Mouse (Mus musculus) embryonic fibroblast, embryonic 13.5 days (primary cell): ENCODE results near the gene Zar1l. TPM values are rescaled to one million over a fixed set of nuclear protein-coding genes. Genes with fewer than 3 reads are reported as not detected.

ENCODE experiments used
- H3K27ac ChIP-seq: 2 replicates; pipeline ENCODE4 v1.5.1; 2012; ENCODE audit warnings: low read length, control low read depth, inconsistent platforms; ENCODE audit not compliant: insufficient read depth
- H3K4me1 ChIP-seq: 2 replicates; pipeline ENCODE4 v1.6.1; 2011; ENCODE audit warnings: low read length; ENCODE audit not compliant: control insufficient read depth, insufficient read depth
- H3K4me3 ChIP-seq: 2 replicates; pipeline ENCODE4 v1.5.1; 2011; ENCODE audit warnings: mild to moderate bottlenecking, control low read depth, low read length; ENCODE audit not compliant: insufficient read depth
- CTCF ChIP-seq: IDR thresholded peaks from 2 replicates; pipeline ENCODE4 v1.5.1; 2011; ENCODE audit warnings: mild to moderate bottlenecking, control low read depth, low read length, moderate library complexity, borderline replicate concordance; ENCODE audit not compliant: insufficient read depth
- POLR2A ChIP-seq: IDR thresholded peaks from 2 replicates; pipeline ENCODE4 v1.6.1; 2011; ENCODE audit warnings: low read depth, mild to moderate bottlenecking, control low read depth, low read length, moderate library complexity
- polyA plus RNA-seq: library from polyadenylated mRNA; stranded (reverse); fragments of >200 nt; gene quantifications from 2 replicates; pipeline ENCODE4 v1.2.4, GENCODE M21; 2011; ENCODE audit warnings: low read depth; ENCODE audit not compliant: missing spikeins, insufficient read length

Zar1l gene
- polyA plus RNA-seq, 1 experiment: not detected

GRCm38 (mm10) chr5:150490821-150491220, 27.1 kb downstream of the Zar1l start:
- TF ChIP-seq CTCF (no peak), POLR2A (no peak)
- Histone ChIP-seq H3K27ac (no peak overlapping the region), H3K4me1 (no peaks in the 10 kb centered on the region)

GRCm38 (mm10) chr5:150490285-150490684, 27.7 kb downstream of the Zar1l start:
- TF ChIP-seq CTCF (no peak), POLR2A (no peak)
- Histone ChIP-seq H3K4me3 (no peak overlapping the region), H3K27ac (no peak overlapping the region), H3K4me1 (no peaks in the 10 kb centered on the region)

More at GRCm38 (mm10) chr5:150490821-150491220, 27.1 kb downstream of the Zar1l start:
- H3K4me3 ChIP-seq: no peak overlapping the region

- no peak overlapping the region for H3K4me3 ChIP-seq
- TF ChIP-seq POLR2A (no peak), CTCF (no peak)
- H3K27ac ChIP-seq: no peak overlapping the region
- no peaks in the 10 kb centered on the region for H3K4me1 ChIP-seq
Measured at GRCm38 (mm10) chr5:150485198-150485597, 32.8 kb downstream of the Zar1l start.

- no peak for TF ChIP-seq CTCF
- TF ChIP-seq POLR2A: no peak
- H3K4me3 ChIP-seq: no peak overlapping the region
- no peak overlapping the region for H3K27ac ChIP-seq
- H3K4me1 ChIP-seq: no peaks in the 10 kb centered on the region
Measured at GRCm38 (mm10) chr5:150478612-150479011, 39.4 kb downstream of the Zar1l start.

GRCm38 (mm10) chr5:150477364-150477763, 40.6 kb downstream of the Zar1l start:
- TF ChIP-seq CTCF (no peak), POLR2A (no peak)
- Histone ChIP-seq H3K4me1 (no peaks in the 10 kb centered on the region), H3K4me3 (no peak overlapping the region), H3K27ac (no peak overlapping the region)

GRCm38 (mm10) chr5:150468431-150468830, 49.5 kb downstream of the Zar1l start:
- Histone ChIP-seq H3K27ac (no peak overlapping the region), H3K4me1 (no peaks in the 10 kb centered on the region), H3K4me3 (no peak overlapping the region)
- TF ChIP-seq POLR2A (no peak), CTCF (no peak)

GRCm38 (mm10) chr5:150466132-150466531, 51.8 kb downstream of the Zar1l start:
- Histone ChIP-seq H3K4me3 (no peak overlapping the region), H3K27ac (no peak overlapping the region), H3K4me1 (no peaks in the 10 kb centered on the region)
- TF ChIP-seq CTCF (no peak), POLR2A (no peak)

GRCm38 (mm10) chr5:150465218-150465617, 52.7 kb downstream of the Zar1l start:
- Histone ChIP-seq H3K4me3 (no peak overlapping the region), H3K27ac (no peak overlapping the region), H3K4me1 (no peaks in the 10 kb centered on the region)
- TF ChIP-seq CTCF: no peak
- TF ChIP-seq POLR2A: no peak

- H3K27ac ChIP-seq: no peak overlapping the region
- no peaks in the 10 kb centered on the region for H3K4me1 ChIP-seq
- H3K4me3 ChIP-seq: no peak overlapping the region
- TF ChIP-seq CTCF: no peak
- TF ChIP-seq POLR2A: no peak
Measured at GRCm38 (mm10) chr5:150464721-150465120, 53.2 kb downstream of the Zar1l start.

- H3K4me1 ChIP-seq: 0 out of 2 replicates have a peak, but pooled peaks cover 2% of the 10 kb centered on the region
- H3K4me3 ChIP-seq: no peak overlapping the region
- no peak for TF ChIP-seq CTCF
- no peak for TF ChIP-seq POLR2A
- no peak overlapping the region for H3K27ac ChIP-seq
Measured at GRCm38 (mm10) chr5:150459801-150460200, 58.2 kb downstream of the Zar1l start.

- TF ChIP-seq CTCF: no peak
- TF ChIP-seq POLR2A: no peak
- Histone ChIP-seq H3K4me1 (0 out of 2 replicates have a peak, but pooled peaks cover 2% of the 10 kb centered on the region), H3K4me3 (no peak overlapping the region), H3K27ac (no peak overlapping the region)
Measured at GRCm38 (mm10) chr5:150457904-150458739, 59.8 kb downstream of the Zar1l start.
